Mouse (Mus musculus) G1E (cell line): ENCODE data around the gene Ppara. TPM values are rescaled to one million over a fixed set of nuclear protein-coding genes. Genes with fewer than 3 reads are reported as not detected.

ENCODE experiments used
- ATAC-seq: 2 replicates; pipeline ENCODE4 v1.8.0; 2016; ENCODE audit warnings: mild to moderate bottlenecking; ENCODE audit not compliant: insufficient number of reproducible peaks, poor library complexity, low FRiP score, severe bottlenecking; ENCODE audit errors: extremely low read depth
- DNase-seq: peaks from one replicate; pipeline ENCODE4 v3.0.0; 2012; ENCODE audit warnings: low spot score
- H3K27me3 ChIP-seq: 2 replicates; pipeline ENCODE4 v1.6.1; 2012; ENCODE audit warnings: mild to moderate bottlenecking, low read length, inconsistent platforms; ENCODE audit not compliant: insufficient read depth
- H3K36me3 ChIP-seq: replicated peaks from 2 replicates; pipeline ENCODE3; 2012; ENCODE audit warnings: mild to moderate bottlenecking, inconsistent platforms
- H3K4me1 ChIP-seq: 2 replicates; pipeline ENCODE4 v1.6.1; 2012; ENCODE audit warnings: low read depth, low read length, inconsistent platforms, mixed read lengths; ENCODE audit not compliant: insufficient read depth
- H3K4me3 ChIP-seq: 2 replicates; pipeline ENCODE4 v1.5.1; 2012; ENCODE audit warnings: low read depth, mild to moderate bottlenecking, inconsistent platforms, low read length, moderate library complexity, mixed read lengths
- H3K9me3 ChIP-seq: replicated peaks from 2 replicates; pipeline ENCODE4 v1.6.1; 2012; ENCODE audit warnings: inconsistent platforms
- CTCF ChIP-seq: IDR thresholded peaks from 2 replicates; pipeline ENCODE4 v1.5.1; 2012; ENCODE audit warnings: low read depth, low read length, inconsistent platforms, mixed read lengths
- GATA1 ChIP-seq: IDR thresholded peaks from 2 replicates; pipeline ENCODE4 v1.6.1; 2012; ENCODE audit warnings: borderline replicate concordance, low read length, inconsistent platforms, mixed read lengths
- GATA2 ChIP-seq: IDR thresholded peaks from 2 replicates; pipeline ENCODE4 v1.6.1; 2012; ENCODE audit warnings: low read depth, low read length, inconsistent platforms, borderline replicate concordance
- POLR2AphosphoS5 ChIP-seq: IDR thresholded peaks from 2 replicates; pipeline ENCODE4 v1.6.1; 2012; ENCODE audit warnings: low read depth, low read length, inconsistent platforms; ENCODE audit not compliant: insufficient replicate concordance
- TAL1 ChIP-seq: conservative IDR thresholded peaks from 2 replicates; pipeline ENCODE4 v1.6.1; 2012; ENCODE audit warnings: low read depth, low read length, inconsistent platforms, mixed read lengths
- polyA plus RNA-seq: library from polyadenylated mRNA; stranded (reverse); fragments of >175 nt; gene quantifications from 2 replicates; pipeline ENCODE4 v1.2.3, GENCODE M21; 2012
- total RNA-seq, 2 experiments: library from RNA; stranded (forward) in 1 of 2; stranded (reverse) in 1 of 2; fragments of 200-1000 nt in 1 of 2; fragments of >200 nt in 1 of 2; fragmentation: Nextera tagmentation in 1 of 2; gene quantifications; 2 replicates each; pipeline ENCODE4 v1.2.3; 2014 to 2017

Gene Ppara
- total and polyA plus RNA-seq, 3 experiments = 0.11 TPM; not detected in 2

GRCm38 (mm10) chr15:85743946-85744345 lies 9.2 kb downstream of the Ppara start:
- DNase-seq (no peak), ATAC-seq (no peak)
- H3K27me3 ChIP-seq = peaks cover 3% of the 10 kb centered on the region; the same call in 1 of the 2 replicates
- H3K4me3 ChIP-seq = no peak overlapping the region
- H3K4me1 ChIP-seq = no peaks in the 10 kb centered on the region
- H3K9me3 ChIP-seq = no peaks in the 10 kb centered on the region
- no peaks in the 10 kb centered on the region for H3K36me3 ChIP-seq
- TF ChIP-seq GATA1 (no peak), GATA2 (no peak), TAL1 (no peak), CTCF (no peak), POLR2AphosphoS5 (no peak)

- no peak for DNase-seq
- ATAC-seq = no peak
- Histone ChIP-seq H3K36me3 (no peaks in the 10 kb centered on the region), H3K4me3 (no peak overlapping the region), H3K9me3 (no peaks in the 10 kb centered on the region), H3K4me1 (no peaks in the 10 kb centered on the region), H3K27me3 (peaks cover 3% of the 10 kb centered on the region; the same call in 1 of the 2 replicates)
- no peak for TF ChIP-seq GATA2
- TF ChIP-seq CTCF = no peak
- TF ChIP-seq TAL1 = no peak
- no peak for TF ChIP-seq GATA1
- no peak for TF ChIP-seq POLR2AphosphoS5
These were observed 11.4 kb downstream of the Ppara start for GRCm38 (mm10) chr15:85746178-85746577.

- H3K4me3 ChIP-seq = no peak overlapping the region
- no peaks in the 10 kb centered on the region for H3K9me3 ChIP-seq
- H3K27me3 ChIP-seq = peaks cover 3% of the 10 kb centered on the region; the same call in 1 of the 2 replicates
- DNase-seq (no peak), ATAC-seq (no peak)
- no peaks in the 10 kb centered on the region for H3K4me1 ChIP-seq
- TF ChIP-seq CTCF (no peak), GATA1 (no peak), GATA2 (no peak), TAL1 (no peak)
- H3K36me3 ChIP-seq = no peaks in the 10 kb centered on the region
These were observed 11.9 kb downstream of the Ppara start for GRCm38 (mm10) chr15:85746671-85747070.

- Histone ChIP-seq H3K36me3 (no peaks in the 10 kb centered on the region), H3K4me1 (no peaks in the 10 kb centered on the region), H3K4me3 (no peak overlapping the region), H3K27me3 (peaks cover 3% of the 10 kb centered on the region; the same call in 1 of the 2 replicates), H3K9me3 (no peaks in the 10 kb centered on the region)
- no peak for DNase-seq
- no peak for ATAC-seq
- TF ChIP-seq CTCF (no peak), TAL1 (no peak), GATA2 (no peak), GATA1 (no peak), POLR2AphosphoS5 (no peak)
These were observed 13.2 kb downstream of the Ppara start for GRCm38 (mm10) chr15:85747951-85748350.

GRCm38 (mm10) chr15:85748466-85748865 lies 13.7 kb downstream of the Ppara start:
- no peak for TF ChIP-seq CTCF
- no peak for TF ChIP-seq POLR2AphosphoS5
- no peak for TF ChIP-seq TAL1
- no peak for TF ChIP-seq GATA2
- TF ChIP-seq GATA1 = no peak
- Histone ChIP-seq H3K36me3 (no peaks in the 10 kb centered on the region), H3K4me3 (no peak overlapping the region), H3K27me3 (peaks cover 3% of the 10 kb centered on the region; the same call in 1 of the 2 replicates), H3K9me3 (no peaks in the 10 kb centered on the region), H3K4me1 (no peaks in the 10 kb centered on the region)
- DNase-seq (no peak), ATAC-seq (no peak)

GRCm38 (mm10) chr15:85749141-85749540 lies 14.4 kb downstream of the Ppara start:
- Histone ChIP-seq H3K4me3 (no peak overlapping the region), H3K36me3 (no peaks in the 10 kb centered on the region), H3K27me3 (no peaks in the 10 kb centered on the region; the same call in 1 of the 2 replicates), H3K9me3 (no peaks in the 10 kb centered on the region), H3K4me1 (no peaks in the 10 kb centered on the region)
- TF ChIP-seq POLR2AphosphoS5 (no peak), TAL1 (no peak), CTCF (no peak), GATA2 (no peak), GATA1 (no peak)
- no peak for DNase-seq
- ATAC-seq = no peak

- TF ChIP-seq CTCF (no peak), GATA1 (no peak), GATA2 (no peak), POLR2AphosphoS5 (no peak), TAL1 (no peak)
- Histone ChIP-seq H3K4me3 (no peak overlapping the region), H3K27me3 (no peaks in the 10 kb centered on the region; the same call in 1 of the 2 replicates), H3K4me1 (no peaks in the 10 kb centered on the region), H3K9me3 (no peaks in the 10 kb centered on the region), H3K36me3 (no peaks in the 10 kb centered on the region)
- DNase-seq = no peak
- no peak for ATAC-seq
These were observed 15.3 kb downstream of the Ppara start for GRCm38 (mm10) chr15:85750115-85750514.
